Mouse (Mus musculus) erythroblast, embryonic 14.5 days (primary cell): ENCODE data around the gene Mapk9.

ENCODE experiments used
- GATA1 ChIP-seq: IDR thresholded peaks from 2 replicates; pipeline ENCODE4 v1.6.1; 2012; ENCODE audit warnings: low read length, inconsistent platforms, mixed read lengths
- TAL1 ChIP-seq: IDR thresholded peaks from 3 replicates; pipeline ENCODE4 v1.6.1; 2012; ENCODE audit warnings: low read length, inconsistent platforms, mixed read lengths

GRCm38 (mm10) chr11:49879950-49880642, 33.5 kb downstream of the Mapk9 start:
- TF ChIP-seq GATA1 (no peak), TAL1 (no peak)
